ENCODE assay signal across 7 mouse cellular contexts in genomic region chr11:86201037-86201786, GRCm38 (mm10). TPM values are rescaled to one million over a fixed set of nuclear protein-coding genes. Genes with fewer than 3 reads are reported as not detected.
DNase-seq lines count a peak whose midpoint lies in the region; ATAC-seq lines count a peak whose summit lies in the region.

TSS of gene Brip1 (minus strand) at chr11:86201193.

- no peaks in the 10 kb centered on the region for H3K27me3 ChIP-seq in intestine, embryonic 15.5 days (replicated peaks)
- no peaks in the 10 kb centered on the region for H3K27me3 ChIP-seq in midbrain, embryonic 10.5 days (ENCODE audit: low read depth, poor library complexity, severe bottlenecking)

- ATAC-seq in intestine, embryonic 15.5 days, result peak; percentile 99

- peaks cover 23% of the 10 kb centered on the region for H3K36me3 ChIP-seq in intestine, embryonic 15.5 days
- H3K36me3 ChIP-seq in midbrain, embryonic 10.5 days, result peaks cover 68% of the 10 kb centered on the region

- intact Hi-C loops in gastrocnemius, postnatal 36 days (cut with DNase I), result no loop called here
- intact Hi-C loops in left cerebral cortex, postnatal 25 days (cut with DNase I), result no loop called here

- peak within 1 kb of the TSS; percentile 75 for H3K4me2 ChIP-seq in intestine, embryonic 15.5 days (replicated peaks)

- H3K9me3 ChIP-seq in intestine, embryonic 15.5 days, result no peaks in the 10 kb centered on the region
- H3K9me3 ChIP-seq in midbrain, embryonic 10.5 days (replicated peaks), result peaks cover 35% of the 10 kb centered on the region

- peak within 1 kb of the TSS; percentile 74 for H3K9ac ChIP-seq in intestine, embryonic 15.5 days

- H3K4me1 ChIP-seq in intestine, embryonic 15.5 days (replicated peaks), result peaks cover 7% of the 10 kb centered on the region; the same call in 1 of the 2 replicates
- H3K4me1 ChIP-seq in midbrain, embryonic 10.5 days, result peaks cover 30% of the 10 kb centered on the region

- peak; percentile 93 for DNase-seq in adrenal gland, adult 2 months
- peak; percentile 96 for DNase-seq in embryo, embryonic 11.5 days (ENCODE audit: low read depth, low spot score)
- DNase-seq in gastrocnemius, postnatal 36 days, result peak; percentile 86 to 88
- DNase-seq in left cerebral cortex, postnatal 25 days (ENCODE audit: low spot score in 2 of 2), result peak; percentile 89 to 96
- peak; percentile 96 for DNase-seq in midbrain, embryonic 10.5 days (ENCODE audit: low spot score)
- DNase-seq in right cerebral cortex, postnatal 4 days, result peak; percentile 86

- peak within 1 kb of the TSS; percentile 92 for H3K27ac ChIP-seq in intestine, embryonic 15.5 days
- H3K27ac ChIP-seq in midbrain, embryonic 10.5 days (replicated peaks), result peak within 1 kb of the TSS; percentile 94

- peak within 1 kb of the TSS; percentile 72 for H3K4me3 ChIP-seq in intestine, embryonic 15.5 days (replicated peaks)
- H3K4me3 ChIP-seq in midbrain, embryonic 10.5 days, result peak within 1 kb of the TSS; percentile 88

- under 1% methylated on average over 60 of the region's 60 CpGs for WGBS in intestine, embryonic 15.5 days
- WGBS in midbrain, embryonic 10.5 days, result under 1% methylated on average over 60 of the region's 60 CpGs

RNA-seq across cellular contexts. Expression of gene Brip1, which starts in this region (rescaled TPM):
- under 1 TPM; 0.63 to 0.73 TPM for total RNA-seq in adrenal gland, adult 2 months (2021)
- polyA plus RNA-seq in adrenal gland, adult 2 months (2012; rRNA removed), result 0.01 TPM in 1 of 2 replicates, not detected in the other
- total RNA-seq in gastrocnemius, postnatal 36 days (2021), result under 1 TPM; 0.20 to 0.27 TPM
- polyA plus RNA-seq in intestine, embryonic 15.5 days (2015; fragmentation: Nextera tagmentation; extraction: Ambion mirVana), result 9.0 and 10.2 TPM in 2 replicates
- total RNA-seq in left cerebral cortex, postnatal 25 days (2021), result under 1 TPM; 0.18 to 0.23 TPM
- polyA plus RNA-seq in midbrain, embryonic 10.5 days (2016; fragmentation: Nextera tagmentation; extraction: Ambion mirVana), result 10.7 and 12.4 TPM in 2 replicates

Comparison
In these comparisons a context has a peak if more than half of its experiments do, and no peak if none do; other contexts are left out.
1. Peak in every context shown above with its lines: DNase-seq, ATAC-seq, H3K4me3 ChIP-seq and H3K27ac ChIP-seq.
2. Peak in DNase-seq in adrenal gland, adult 2 months; RNA of the gene not detected or under 1 TPM.
3. Peak in DNase-seq in gastrocnemius, postnatal 36 days; RNA of the gene not detected or under 1 TPM.
4. Peak in DNase-seq in left cerebral cortex, postnatal 25 days; RNA of the gene not detected or under 1 TPM.